ENCODE assay signal across 18 mouse cellular contexts in genomic region chr9:65106821-65107220, GRCm38 (mm10). TPM values are rescaled to one million over a fixed set of nuclear protein-coding genes. Genes with fewer than 3 reads are reported as not detected.
DNase-seq lines count a peak whose midpoint lies in the region; ATAC-seq and TF ChIP-seq lines count a peak whose summit lies in the region.
"Had no signal": no experiment of that assay in that cellular context is flagged by ENCODE, and none has a peak within 500 bp of the region (broad histone marks: within the 10 kb centered on the region; RNA-seq: fewer than 3 reads in every experiment).

No protein-coding gene starts in this region.

- H3K4me1 ChIP-seq in heart, adult 2 months (ENCODE audit: control insufficient read depth, insufficient read depth, low read length), result no peaks in the 10 kb centered on the region
- H3K4me1 ChIP-seq in intestine, embryonic 15.5 days (replicated peaks), result peaks cover 47% of the 10 kb centered on the region

- H3K27ac ChIP-seq in heart, adult 2 months, result no peak overlapping the region
- peak overlapping the region; percentile 46 for H3K27ac ChIP-seq in intestine, embryonic 15.5 days
- H3K27ac ChIP-seq: forebrain, embryonic 12.5 days; heart, embryonic 13.5 days; hindbrain, embryonic 12.5 days; hindbrain, postnatal 0 days had no signal

- no peak for TF ChIP-seq POLR2A in heart, adult 2 months (IDR thresholded peaks at IDR 0.05; ENCODE audit: insufficient read depth, low read depth, low read length)
- no peak for TF ChIP-seq POLR2A in myocyte (IDR thresholded peaks at IDR 0.05; ENCODE audit: insufficient read length, low read depth)

- H3K79me2 ChIP-seq in heart, adult 2 months (replicated peaks; ENCODE audit: control insufficient read depth, insufficient read depth, low read length), result no peaks in the 10 kb centered on the region
- no peaks in the 10 kb centered on the region for H3K79me2 ChIP-seq in myocyte (ENCODE audit: control insufficient read depth, insufficient read depth)

- intact Hi-C loops in heart, adult 2 months (cut with DNase I), result no loop called here

- TF ChIP-seq EP300 in heart, adult 2 months (IDR thresholded peaks at IDR 0.05; ENCODE audit: insufficient read depth, low read depth, low read length), result no peak

- H3K36me3 ChIP-seq in heart, adult 2 months (ENCODE audit: control insufficient read depth, insufficient read depth, low read length), result no peaks in the 10 kb centered on the region
- no peaks in the 10 kb centered on the region for H3K36me3 ChIP-seq in intestine, embryonic 15.5 days
- H3K36me3 ChIP-seq in myocyte (ENCODE audit: control insufficient read depth, insufficient read depth), result no peaks in the 10 kb centered on the region
- H3K36me3 ChIP-seq: forebrain, embryonic 12.5 days; heart, embryonic 13.5 days; hindbrain, embryonic 12.5 days had no signal

- no peaks in the 10 kb centered on the region; the same call in 1 of the 2 replicates for H3K27me3 ChIP-seq in heart, adult 2 months (ENCODE audit: control insufficient read depth, insufficient read depth, low read length)
- no peaks in the 10 kb centered on the region for H3K27me3 ChIP-seq in intestine, embryonic 15.5 days (replicated peaks)
- H3K27me3 ChIP-seq in myocyte (ENCODE audit: control insufficient read depth, insufficient read depth, insufficient read length), result no peaks in the 10 kb centered on the region
- H3K27me3 ChIP-seq: forebrain, embryonic 12.5 days; hindbrain, embryonic 12.5 days had no signal

- no peak overlapping the region for H3ac ChIP-seq in myocyte (ENCODE audit: control insufficient read depth, insufficient read length)

- TF ChIP-seq CTCF in heart, adult 2 months (IDR thresholded peaks at IDR 0.05), result no peak

- H3K9ac ChIP-seq in heart, adult 2 months (ENCODE audit: low read depth, low read length), result no peak overlapping the region
- H3K9ac ChIP-seq in intestine, embryonic 15.5 days, result no peak overlapping the region
- H3K9ac ChIP-seq: forebrain, embryonic 12.5 days; forebrain, postnatal 0 days; heart, embryonic 13.5 days; hindbrain, embryonic 12.5 days had no signal

- DNase-seq in heart, adult 11 months, result peak; percentile 90
- no peak for DNase-seq in heart, adult 2 months
- DNase-seq in kidney, adult 8-10 months, result no peak
- DNase-seq in adrenal gland, adult 8-10 months, result no peak
- DNase-seq: adrenal gland, postnatal 10 days; cerebellum, adult 11 months; cerebellum, adult 9-11 months; cerebellum, postnatal 36 days; forebrain, postnatal 0 days; gastrocnemius, postnatal 14 days; heart, postnatal 36 days; kidney, adult 11 months had no signal

- H3K4me3 ChIP-seq in heart, adult 2 months, result no peak overlapping the region
- H3K4me3 ChIP-seq in intestine, embryonic 15.5 days (replicated peaks), result no peak overlapping the region
- no peak overlapping the region for H3K4me3 ChIP-seq in myocyte
- H3K4me3 ChIP-seq: forebrain, embryonic 12.5 days; heart, embryonic 13.5 days; hindbrain, embryonic 12.5 days had no signal

- H3K4me2 ChIP-seq in intestine, embryonic 15.5 days (replicated peaks), result no peak overlapping the region
- H3K4me2 ChIP-seq in myocyte (ENCODE audit: low read depth), result peak overlapping the region; percentile 10
- H3K4me2 ChIP-seq: forebrain, embryonic 12.5 days; heart, embryonic 13.5 days; hindbrain, embryonic 12.5 days had no signal

- 72% methylated on average over 4 of the region's 4 CpGs for WGBS in heart, adult 2 months
- WGBS in intestine, embryonic 15.5 days, result 51% methylated on average over 4 of the region's 4 CpGs

- ATAC-seq in intestine, embryonic 15.5 days, result no peak
- ATAC-seq: forebrain, postnatal 0 days; hindbrain, postnatal 0 days had no signal

- no peaks in the 10 kb centered on the region for H3K9me3 ChIP-seq in intestine, embryonic 15.5 days
- H3K9me3 ChIP-seq: forebrain, embryonic 12.5 days; heart, embryonic 13.5 days; hindbrain, embryonic 12.5 days had no signal

TF ChIP-seq in myocyte, 11 proteins besides CTCF, POLR2A, EP300 and RAD21:
- TF ChIP-seq POLR2AphosphoS2 (IDR thresholded peaks at IDR 0.05; ENCODE audit: insufficient read length, low read depth) (no peak), USF1 (IDR thresholded peaks at IDR 0.05; ENCODE audit: low read depth) (no peak), TCF12 (IDR thresholded peaks at IDR 0.05; ENCODE audit: insufficient read depth, poor library complexity, severe bottlenecking) (no peak), MAX (IDR thresholded peaks at IDR 0.05; ENCODE audit: low read depth) (no peak), REST (IDR thresholded peaks at IDR 0.05; ENCODE audit: insufficient read depth, insufficient read length) (no peak), CEBPB (IDR thresholded peaks at IDR 0.05; ENCODE audit: insufficient read depth, poor library complexity, severe bottlenecking) (no peak), MYOD1 (IDR thresholded peaks at IDR 0.05; ENCODE audit: control insufficient read depth in 1 of 3, insufficient read length in 2 of 3, low read depth in 2 of 3) (peak in 2 of 3 experiments; percentile 10 to 45), TCF3 (IDR thresholded peaks at IDR 0.05; ENCODE audit: insufficient read length, low read depth) (no peak), SRF (IDR thresholded peaks at IDR 0.05; ENCODE audit: control insufficient read depth, insufficient read length, low read depth) (no peak), E2F4 (IDR thresholded peaks at IDR 0.05; ENCODE audit: insufficient read depth) (no peak), MYOG (IDR thresholded peaks at IDR 0.05; ENCODE audit: control insufficient read depth in 1 of 3, insufficient read depth in 1 of 3, insufficient read length in 2 of 3, low read depth in 2 of 3) (peak in 2 of 3 experiments; percentile 53 to 60)

RNA-seq across cellular contexts. Expression of gene Igdcc4, which starts 5.5 kb away (rescaled TPM):
- total RNA-seq in heart, adult 2 months (2021), result 10 to 100 TPM; 10.2 to 12.4 TPM
- polyA plus RNA-seq in heart, adult 2 months (2012; rRNA removed), result 7.3 and 12.0 TPM in 2 replicates
- 21.1 and 22.7 TPM in 2 replicates for polyA plus RNA-seq in intestine, embryonic 15.5 days (2015; fragmentation: Nextera tagmentation; extraction: Ambion mirVana)
- 9.4 TPM for polyA plus RNA-seq in myocyte (2012; fragmentation: generic; extraction: Trizol)
- total RNA-seq in adrenal gland, adult 8-10 months (2022), result 10 to 100 TPM; 28.6 to 67.1 (median 44.5) TPM

RNA-seq across cellular contexts. Expression of gene Igdcc3, which starts 34.2 kb away (rescaled TPM):
- under 1 TPM; 0.07 to 0.10 TPM for total RNA-seq in heart, adult 2 months (2021)
- polyA plus RNA-seq in heart, adult 2 months (2012; rRNA removed), result 0.12 and 0.16 TPM in 2 replicates
- polyA plus RNA-seq in intestine, embryonic 15.5 days (2015; fragmentation: Nextera tagmentation; extraction: Ambion mirVana), result 0.99 and 1.4 TPM in 2 replicates
- not detected for polyA plus RNA-seq in myocyte (2012; fragmentation: generic; extraction: Trizol)
- 1 to 10 TPM in 3 of 4 experiments, under 1 TPM in 1; 0.84 to 4.0 (median 2.4) TPM for total RNA-seq in adrenal gland, adult 8-10 months (2022)
